Mouse (Mus musculus): Measurements from ENCODE around the gene Peg3.

DNA sequence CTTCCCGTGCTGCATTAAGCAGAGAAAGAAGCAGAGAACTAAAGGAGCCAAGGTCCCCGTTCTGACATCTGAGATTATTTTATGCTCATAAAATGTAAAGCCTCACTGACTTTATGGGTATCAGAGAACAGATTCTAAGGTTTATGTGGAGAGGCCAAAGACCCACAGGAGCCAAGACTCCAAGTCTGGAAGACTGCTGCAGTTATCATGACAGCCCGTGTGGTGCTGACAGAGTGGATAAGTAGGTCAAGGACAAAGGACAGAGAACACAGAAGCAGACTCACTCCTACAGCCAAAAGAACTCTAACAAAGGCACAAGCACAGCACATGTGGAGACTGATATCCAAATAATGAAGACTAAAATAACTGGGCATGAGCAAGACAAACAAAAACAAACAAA is 63.5 kb downstream of the Peg3 start:
- TF ChIP-seq CHD1 (IDR thresholded peaks at IDR 0.05; ENCODE audit: low read depth, low read length) (no peak), ZMIZ1 (IDR thresholded peaks at IDR 0.05; ENCODE audit: low read depth, low read length) (no peak), BHLHE40 (IDR thresholded peaks at IDR 0.05; ENCODE audit: low read depth, low read length) (no peak), SMC3 (IDR thresholded peaks at IDR 0.05; ENCODE audit: low read depth, low read length) (no peak)

Measured in CH12.LX (cell line).